ENCODE assay signal across 9 mouse cellular contexts in genomic region chr8:89007114-89007513, GRCm38 (mm10). TPM values are rescaled to one million over a fixed set of nuclear protein-coding genes. Genes with fewer than 3 reads are reported as not detected.
DNase-seq lines count a peak whose midpoint lies in the region; ATAC-seq lines count a peak whose summit lies in the region.
"Had no signal": no experiment of that assay in that cellular context is flagged by ENCODE, and none has a peak within 500 bp of the region (broad histone marks: within the 10 kb centered on the region; RNA-seq: fewer than 3 reads in every experiment).

No protein-coding gene starts in this region.

- H3K36me3 ChIP-seq in heart, embryonic 12.5 days, result no peaks in the 10 kb centered on the region
- no peaks in the 10 kb centered on the region for H3K36me3 ChIP-seq in forebrain, embryonic 12.5 days (replicated peaks)
- H3K36me3 ChIP-seq in neural tube, embryonic 11.5 days (ENCODE audit: control insufficient read depth, insufficient read depth, low read length), result no peaks in the 10 kb centered on the region

- 3% methylated on average over 8 of the region's 8 CpGs for WGBS in heart, embryonic 12.5 days
- WGBS in forebrain, embryonic 12.5 days, result 0% methylated on average over 8 of the region's 8 CpGs
- WGBS in neural tube, embryonic 11.5 days, result 0% methylated on average over 8 of the region's 8 CpGs

- no peak for DNase-seq in heart, postnatal 36 days
- DNase-seq in kidney, postnatal 36 days, result peak; percentile 51 to 56
- DNase-seq in neural tube, embryonic 11.5 days (ENCODE audit: low spot score), result peak; percentile 58
- no peak for DNase-seq in cerebellum, adult 9-10 months
- DNase-seq in adrenal gland, adult (ENCODE audit: inconsistent age in 2 of 2, low spot score in 1 of 2), result no peak
- no peak for DNase-seq in left cerebral cortex, postnatal 36 days (ENCODE audit: low spot score in 2 of 2)
- DNase-seq: gastrocnemius, adult 2 months had no signal

- H3K4me3 ChIP-seq in heart, embryonic 12.5 days, result peak overlapping the region; percentile 65
- peak overlapping the region; percentile 55 for H3K4me3 ChIP-seq in forebrain, embryonic 12.5 days (replicated peaks)
- 0 out of 2 replicates have a peak overlapping the region, but pooled peaks have one; percentile 38 for H3K4me3 ChIP-seq in neural tube, embryonic 11.5 days (ENCODE audit: low read depth, low read length)

- H3K4me2 ChIP-seq in heart, embryonic 12.5 days, result peak overlapping the region; percentile 98
- peak overlapping the region; percentile 92 for H3K4me2 ChIP-seq in forebrain, embryonic 12.5 days
- H3K4me2 ChIP-seq in neural tube, embryonic 11.5 days (ENCODE audit: low read depth), result peak overlapping the region; percentile 58

- no peak overlapping the region for H3K27ac ChIP-seq in heart, embryonic 12.5 days (ENCODE audit: poor library complexity, severe bottlenecking)
- H3K27ac ChIP-seq in forebrain, embryonic 12.5 days, result no peak overlapping the region
- H3K27ac ChIP-seq in neural tube, embryonic 11.5 days (ENCODE audit: low read depth, low read length), result no peak overlapping the region
- H3K27ac ChIP-seq: gastrocnemius, adult 2 months had no signal

- H3K9me3 ChIP-seq in heart, embryonic 12.5 days (replicated peaks), result no peaks in the 10 kb centered on the region
- H3K9me3 ChIP-seq in forebrain, embryonic 12.5 days, result no peaks in the 10 kb centered on the region
- H3K9me3 ChIP-seq in neural tube, embryonic 11.5 days (ENCODE audit: control insufficient read depth, low read length), result no peaks in the 10 kb centered on the region

- H3K27me3 ChIP-seq in heart, embryonic 12.5 days (replicated peaks), result peaks cover 19% of the 10 kb centered on the region
- peaks cover 42% of the 10 kb centered on the region for H3K27me3 ChIP-seq in forebrain, embryonic 12.5 days
- H3K27me3 ChIP-seq in neural tube, embryonic 11.5 days (ENCODE audit: control insufficient read depth, insufficient read depth, low read length), result 0 out of 2 replicates have a peak, but pooled peaks cover 3% of the 10 kb centered on the region

- H3K9ac ChIP-seq in heart, embryonic 12.5 days, result peak overlapping the region; percentile 51; the same call in 1 of the 2 replicates
- H3K9ac ChIP-seq in forebrain, embryonic 12.5 days, result peak overlapping the region; percentile 56; the same call in 1 of the 2 replicates
- no peak overlapping the region for H3K9ac ChIP-seq in neural tube, embryonic 11.5 days (ENCODE audit: low read length)

- peak; percentile 41; the same call in 1 of the 2 replicates for ATAC-seq in heart, embryonic 12.5 days (ENCODE audit: insufficient number of reproducible peaks, low FRiP score)
- peak; percentile 72 for ATAC-seq in forebrain, embryonic 12.5 days (ENCODE audit: low FRiP score)
- peak; percentile 43; the same call in 1 of the 2 replicates for ATAC-seq in neural tube, embryonic 11.5 days (ENCODE audit: insufficient read depth, low FRiP score, low TSS enrichment)

- intact Hi-C loops in heart, postnatal 36 days (cut with DNase I), result no loop called here
- intact Hi-C loops in left cerebral cortex, postnatal 36 days (cut with DNase I), result no loop called here

- H3K4me1 ChIP-seq in heart, embryonic 12.5 days (replicated peaks), result peaks cover 14% of the 10 kb centered on the region; the same call in 1 of the 2 replicates
- peaks cover 44% of the 10 kb centered on the region for H3K4me1 ChIP-seq in forebrain, embryonic 12.5 days
- H3K4me1 ChIP-seq in neural tube, embryonic 11.5 days (ENCODE audit: control insufficient read depth, insufficient read depth, low read length), result peaks cover 12% of the 10 kb centered on the region; the same call in 1 of the 2 replicates

RNA-seq across cellular contexts. Expression of gene Sall1, which starts 36.8 kb away (rescaled TPM):
- polyA plus RNA-seq in heart, embryonic 12.5 days (2016; fragmentation: Nextera tagmentation; extraction: Ambion mirVana), result 6.4 and 6.7 TPM in 2 replicates
- 1 to 10 TPM; 1.0 to 1.5 TPM for total RNA-seq in heart, postnatal 36 days (2021)
- polyA plus RNA-seq in forebrain, embryonic 12.5 days (2016; fragmentation: Nextera tagmentation; extraction: Ambion mirVana), result 26.6 and 33.4 TPM in 2 replicates
- polyA plus RNA-seq in neural tube, embryonic 11.5 days (2014; fragmentation: Nextera tagmentation; extraction: Ambion mirVana), result 32.3 and 35.2 TPM in 2 replicates
- 10 to 100 TPM; 12.0 to 14.1 TPM for total RNA-seq in left cerebral cortex, postnatal 36 days (2021)
- total RNA-seq: gastrocnemius, adult 2 months had no signal

Comparison
In these comparisons a context has a peak if more than half of its experiments do, and no peak if none do; other contexts are left out.
1. DNase-seq: peak in kidney, postnatal 36 days (2 of 2) and neural tube, embryonic 11.5 days (single experiment); none in heart, postnatal 36 days (0 of 2), cerebellum, adult 9-10 months (single experiment), adrenal gland, adult (0 of 2) and left cerebral cortex, postnatal 36 days (0 of 2).
2. Peak in every context shown above with its lines, with median percentiles within 50 percentile points of each other: ATAC-seq, H3K4me2 ChIP-seq and H3K4me3 ChIP-seq.